Mouse (Mus musculus): Measurements from ENCODE around the gene Kcnj10. TPM values are rescaled to one million over a fixed set of nuclear protein-coding genes. Genes with fewer than 3 reads are reported as not detected.

Gene Kcnj10
- polyA plus RNA-seq, 1 experiment from 2014 or later: 0.06 TPM

DNA sequence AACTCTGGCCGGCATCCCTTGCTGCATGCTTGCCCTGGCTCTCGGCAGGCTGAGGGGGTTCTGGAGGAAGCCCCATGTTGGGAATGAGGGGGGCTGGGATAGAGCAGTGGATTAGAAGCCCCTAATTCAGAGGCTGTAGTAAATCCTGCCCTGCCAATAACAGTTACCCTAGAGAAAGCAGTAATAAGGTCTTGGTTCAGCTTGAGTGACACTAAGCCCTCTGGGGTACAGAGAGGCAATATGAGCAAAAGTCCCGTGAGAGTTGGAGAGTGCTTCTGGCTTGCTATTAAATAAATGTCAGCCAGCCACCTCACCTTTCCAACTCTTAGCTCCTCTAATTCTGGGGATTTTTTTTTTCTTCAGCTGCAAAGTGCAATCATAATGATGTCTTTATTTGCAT lies 14.3 kb downstream of the Kcnj10 start:
- no peak for ATAC-seq (ENCODE audit: insufficient number of reproducible peaks, insufficient read depth, low FRiP score, low TSS enrichment, low read depth)
- no peak overlapping the region for H3K27ac ChIP-seq
- WGBS: 30% methylated on average over 3 of the region's 3 CpGs
- H3K36me3 ChIP-seq: no peaks in the 10 kb centered on the region
- H3K4me2 ChIP-seq: no peak overlapping the region
- H3K4me3 ChIP-seq: no peak overlapping the region
- H3K4me1 ChIP-seq: peaks cover 4% of the 10 kb centered on the region
- H3K9me3 ChIP-seq: no peaks in the 10 kb centered on the region
- peaks cover 45% of the 10 kb centered on the region for H3K27me3 ChIP-seq
- H3K9ac ChIP-seq: no peak overlapping the region

DNA sequence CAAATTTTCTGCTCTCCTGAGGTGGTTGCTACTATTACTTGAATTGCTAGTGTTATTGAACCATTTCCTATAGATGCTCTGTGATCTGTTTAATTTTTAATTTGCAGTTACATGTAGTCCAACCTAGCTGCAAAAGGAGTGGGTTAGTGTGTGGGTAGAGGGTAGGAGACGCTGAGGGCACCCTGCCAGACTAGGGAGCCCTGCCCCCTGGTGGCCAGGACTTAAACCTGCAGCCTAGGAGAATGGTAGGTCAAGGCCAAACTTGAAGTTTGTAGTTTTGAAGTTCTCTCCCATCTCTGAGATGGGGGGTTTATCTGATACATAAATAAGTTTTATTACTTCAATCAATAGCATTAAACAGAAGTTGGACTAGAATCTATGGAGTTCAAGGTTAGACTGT lies 16.5 kb downstream of the Kcnj10 start:
- Histone ChIP-seq H3K4me3 (no peak overlapping the region), H3K9ac (no peak overlapping the region), H3K9me3 (no peaks in the 10 kb centered on the region), H3K27ac (no peak overlapping the region), H3K36me3 (no peaks in the 10 kb centered on the region), H3K4me2 (no peak overlapping the region), H3K27me3 (peaks cover 26% of the 10 kb centered on the region; the same call in 1 of the 2 replicates), H3K4me1 (no peaks in the 10 kb centered on the region)
- WGBS: 0% methylated on average over 1 of the region's 1 CpGs
- ATAC-seq (ENCODE audit: insufficient number of reproducible peaks, insufficient read depth, low FRiP score, low TSS enrichment, low read depth): no peak

DNA sequence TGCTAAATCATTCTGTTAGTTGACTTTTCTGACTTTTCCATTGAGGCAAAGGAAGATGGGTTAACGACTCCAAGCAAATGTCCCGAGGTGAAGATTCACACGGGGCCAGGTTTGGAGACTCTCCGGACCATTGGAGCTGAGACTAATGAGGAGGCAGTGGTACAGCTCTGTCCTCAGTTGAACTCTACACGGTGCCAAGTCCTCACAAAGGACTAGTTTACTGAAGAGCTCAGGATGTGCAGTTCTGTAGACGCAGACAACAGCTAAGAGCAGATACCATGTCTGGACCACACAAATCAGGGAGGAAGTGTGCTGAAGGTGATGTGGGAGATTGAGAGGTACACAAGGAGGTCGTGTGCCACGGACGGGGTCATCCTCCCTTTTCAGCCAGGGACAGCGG lies 17.3 kb downstream of the Kcnj10 start:
- 76% methylated on average over 10 of the region's 10 CpGs for WGBS
- no peak for ATAC-seq (ENCODE audit: insufficient number of reproducible peaks, insufficient read depth, low FRiP score, low TSS enrichment, low read depth)

DNA sequence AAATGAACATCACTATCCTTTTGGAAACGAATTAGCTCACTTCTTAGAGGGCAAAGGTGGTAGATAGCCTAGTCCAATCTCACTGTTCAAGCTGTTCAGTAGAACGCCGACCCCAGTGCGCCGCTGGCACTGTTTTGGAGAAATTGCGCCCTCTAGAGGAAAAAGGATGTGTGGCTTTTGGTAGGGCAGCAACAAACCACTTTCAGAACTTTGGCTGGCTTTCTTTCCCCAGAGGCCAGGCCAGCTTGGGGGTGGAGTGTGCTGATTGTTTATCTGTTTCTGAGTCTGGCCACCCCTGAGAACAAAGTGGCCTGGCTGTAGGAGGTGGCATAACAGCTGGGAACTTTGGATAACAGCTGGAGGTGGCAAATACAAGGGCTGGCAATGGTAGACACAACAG lies 23.7 kb downstream of the Kcnj10 start:
- ATAC-seq (ENCODE audit: insufficient number of reproducible peaks, insufficient read depth, low FRiP score, low TSS enrichment, low read depth): no peak
- Histone ChIP-seq H3K9me3 (no peaks in the 10 kb centered on the region), H3K9ac (no peak overlapping the region), H3K4me3 (no peak overlapping the region), H3K4me1 (0 out of 2 replicates have a peak, but pooled peaks cover 7% of the 10 kb centered on the region), H3K27me3 (peaks cover 11% of the 10 kb centered on the region), H3K4me2 (no peak overlapping the region), H3K36me3 (no peaks in the 10 kb centered on the region), H3K27ac (no peak overlapping the region)
- 12% methylated on average over 6 of the region's 6 CpGs for WGBS

More for the DNA sequence above, 17.3 kb downstream of the Kcnj10 start:
- Histone ChIP-seq H3K4me1 (no peaks in the 10 kb centered on the region), H3K36me3 (no peaks in the 10 kb centered on the region), H3K9ac (no peak overlapping the region), H3K4me2 (no peak overlapping the region), H3K4me3 (no peak overlapping the region), H3K27ac (no peak overlapping the region), H3K27me3 (peaks cover 23% of the 10 kb centered on the region; the same call in 1 of the 2 replicates), H3K9me3 (no peaks in the 10 kb centered on the region)

DNA sequence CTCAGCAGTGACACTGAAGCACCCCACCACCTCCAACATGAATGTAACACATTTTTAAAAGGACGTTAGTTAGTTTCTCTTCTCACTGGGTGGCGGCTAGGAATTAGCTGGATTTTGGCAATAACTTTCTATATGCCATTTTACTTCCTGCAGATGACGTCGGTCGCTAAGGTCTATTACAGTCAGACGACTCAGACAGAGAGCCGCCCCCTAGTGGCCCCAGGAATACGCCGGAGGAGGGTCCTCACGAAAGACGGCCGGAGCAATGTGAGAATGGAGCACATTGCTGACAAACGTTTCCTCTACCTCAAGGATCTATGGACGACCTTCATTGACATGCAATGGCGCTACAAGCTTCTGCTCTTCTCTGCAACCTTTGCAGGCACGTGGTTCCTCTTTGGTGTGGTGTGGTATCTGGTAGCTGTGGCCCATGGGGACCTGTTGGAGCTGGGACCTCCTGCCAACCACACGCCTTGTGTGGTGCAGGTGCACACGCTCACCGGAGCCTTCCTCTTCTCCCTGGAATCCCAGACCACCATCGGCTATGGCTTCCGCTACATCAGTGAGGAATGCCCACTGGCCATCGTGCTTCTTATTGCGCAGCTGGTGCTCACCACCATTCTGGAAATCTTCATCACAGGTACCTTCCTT lies 27.9 kb downstream of the Kcnj10 start:
- Histone ChIP-seq H3K36me3 (no peaks in the 10 kb centered on the region), H3K9me3 (no peaks in the 10 kb centered on the region), H3K4me3 (no peak overlapping the region), H3K27ac (no peak overlapping the region), H3K27me3 (peaks cover 14% of the 10 kb centered on the region), H3K4me1 (0 out of 2 replicates have a peak, but pooled peaks cover 7% of the 10 kb centered on the region), H3K9ac (no peak overlapping the region), H3K4me2 (peak overlapping the region; percentile 41)
- ATAC-seq (ENCODE audit: insufficient number of reproducible peaks, insufficient read depth, low FRiP score, low TSS enrichment, low read depth): no peak
- 29% methylated on average over 23 of the region's 23 CpGs for WGBS

DNA sequence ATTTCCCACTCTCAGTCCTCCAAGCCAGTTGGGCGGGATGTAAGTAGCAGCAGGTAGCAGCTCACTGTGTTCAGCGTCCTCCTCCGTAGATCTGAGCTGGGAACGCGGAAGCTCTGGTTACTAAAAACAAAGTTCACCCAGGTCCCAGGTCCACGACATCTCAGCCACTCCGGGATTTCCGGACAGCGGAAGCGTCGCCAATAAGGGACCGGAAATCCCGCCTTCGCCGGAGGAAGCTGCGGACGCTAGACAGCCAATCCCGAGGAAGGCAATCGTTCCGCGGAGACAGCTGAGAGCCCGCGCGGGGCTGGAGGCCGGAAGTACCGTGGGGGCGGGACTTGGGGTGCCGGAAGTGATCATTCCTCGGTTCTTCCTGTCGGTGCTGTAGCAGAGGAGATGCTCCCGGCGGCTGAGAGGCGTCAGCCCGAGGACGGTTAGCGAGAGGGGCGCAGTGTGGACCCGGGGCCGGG lies 35.2 kb downstream of the Kcnj10 start, which contains the start of gene Pigm:
TSS of gene Pigm (plus strand) at position 349 of the 470 bp plus-strand sequence.
- Histone ChIP-seq H3K4me1 (peaks cover 29% of the 10 kb centered on the region), H3K27me3 (no peaks in the 10 kb centered on the region), H3K36me3 (peaks cover 21% of the 10 kb centered on the region), H3K9me3 (no peaks in the 10 kb centered on the region), H3K27ac (peak within 1 kb of the TSS; percentile 84), H3K4me3 (peak within 1 kb of the TSS; percentile 97), H3K4me2 (peak within 1 kb of the TSS; percentile 98), H3K9ac (peak within 1 kb of the TSS; percentile 92)
- peak; percentile 95 for ATAC-seq (ENCODE audit: insufficient number of reproducible peaks, insufficient read depth, low FRiP score, low TSS enrichment, low read depth)
- under 1% methylated on average over 39 of the region's 39 CpGs for WGBS

DNA sequence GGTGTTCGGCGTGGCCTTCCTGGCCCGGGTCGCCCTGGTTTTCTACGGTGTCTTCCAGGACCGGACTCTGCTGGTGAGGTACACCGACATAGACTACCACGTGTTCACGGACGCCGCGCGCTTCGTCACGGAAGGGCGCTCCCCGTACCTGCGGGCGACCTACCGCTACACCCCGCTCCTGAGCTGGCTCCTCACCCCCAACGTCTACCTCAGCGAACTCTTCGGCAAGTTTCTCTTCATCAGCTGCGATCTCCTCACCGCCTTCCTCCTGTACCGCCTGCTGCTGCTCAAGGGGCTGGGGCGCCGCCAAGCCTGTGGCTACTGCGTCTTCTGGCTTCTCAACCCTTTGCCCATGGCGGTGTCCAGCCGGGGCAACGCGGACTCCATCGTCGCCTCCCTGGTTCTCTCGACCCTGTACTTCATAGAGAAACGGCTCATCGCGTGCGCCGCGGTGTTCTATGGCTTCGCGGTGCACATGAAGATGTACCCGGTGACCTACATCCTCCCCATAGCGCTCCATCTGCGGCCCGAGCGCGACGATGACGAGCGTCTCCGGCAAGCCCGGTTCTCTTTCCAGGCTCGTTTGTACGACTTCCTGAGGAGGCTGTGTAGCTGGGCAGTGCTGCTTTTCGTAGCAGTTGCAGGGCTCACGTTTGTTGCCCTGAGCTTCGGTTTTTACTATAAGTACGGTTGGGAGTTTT lies 35.9 kb downstream of the Kcnj10 start:
- Histone ChIP-seq H3K4me2 (peak overlapping the region; percentile 98), H3K4me1 (peaks cover 29% of the 10 kb centered on the region), H3K9ac (peak overlapping the region; percentile 92), H3K36me3 (peaks cover 28% of the 10 kb centered on the region), H3K27me3 (no peaks in the 10 kb centered on the region), H3K9me3 (no peaks in the 10 kb centered on the region), H3K27ac (peak overlapping the region; percentile 57), H3K4me3 (peak overlapping the region; percentile 97)
- peak; percentile 54; the same call in 1 of the 2 replicates for ATAC-seq (ENCODE audit: insufficient number of reproducible peaks, insufficient read depth, low FRiP score, low TSS enrichment, low read depth)
- WGBS: 3% methylated on average over 61 of the region's 62 CpGs

DNA sequence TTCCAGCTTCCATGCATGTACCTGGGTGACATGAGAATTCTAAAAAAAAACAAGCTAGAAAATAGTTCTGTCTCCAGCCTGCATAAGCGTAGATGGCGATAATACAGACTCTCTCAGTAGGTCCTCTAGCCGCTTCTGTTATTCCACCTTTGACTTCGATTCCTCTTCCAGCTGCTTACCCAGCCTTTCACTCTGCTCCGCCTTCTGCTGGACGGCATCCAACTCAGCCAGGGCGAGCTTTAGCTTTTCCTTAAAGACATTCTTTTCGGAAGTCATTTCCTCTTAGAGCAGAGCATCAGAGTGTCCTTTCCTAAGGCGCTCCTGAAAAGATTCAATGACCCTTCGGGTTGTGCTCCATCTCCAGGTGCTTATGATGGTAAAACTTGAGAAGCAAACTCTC lies 39.1 kb downstream of the Kcnj10 start:
- H3K27me3 ChIP-seq: no peaks in the 10 kb centered on the region
- H3K4me1 ChIP-seq: peaks cover 29% of the 10 kb centered on the region
- H3K4me2 ChIP-seq: no peak overlapping the region
- H3K9ac ChIP-seq: no peak overlapping the region
- no peak overlapping the region for H3K4me3 ChIP-seq
- H3K27ac ChIP-seq: no peak overlapping the region
- H3K36me3 ChIP-seq: peaks cover 28% of the 10 kb centered on the region
- 81% methylated on average over 10 of the region's 10 CpGs for WGBS
- no peak for ATAC-seq (ENCODE audit: insufficient number of reproducible peaks, insufficient read depth, low FRiP score, low TSS enrichment, low read depth)
- no peaks in the 10 kb centered on the region for H3K9me3 ChIP-seq

DNA sequence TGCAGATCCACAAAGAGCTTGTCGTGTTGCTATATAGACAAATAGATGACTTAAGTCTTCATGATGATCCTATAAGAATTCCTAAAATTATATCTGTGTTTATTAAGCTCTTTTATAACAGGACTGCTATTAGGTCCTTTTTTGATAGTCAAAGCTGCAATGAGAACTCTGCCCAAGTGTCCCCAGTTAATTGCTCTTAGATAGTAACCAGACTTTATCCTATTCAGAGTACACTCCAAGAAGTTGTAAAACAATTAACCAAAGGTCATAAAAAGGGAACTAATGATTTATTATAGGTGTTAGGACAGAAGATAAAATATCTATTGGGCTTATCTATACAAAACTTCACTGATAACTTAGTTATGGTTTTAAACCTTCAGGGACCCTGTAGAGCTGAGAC lies 41.1 kb downstream of the Kcnj10 start:
- H3K9me3 ChIP-seq: no peaks in the 10 kb centered on the region
- H3K27ac ChIP-seq: no peak overlapping the region
- peaks cover 28% of the 10 kb centered on the region for H3K36me3 ChIP-seq
- H3K4me1 ChIP-seq: peaks cover 25% of the 10 kb centered on the region
- H3K4me3 ChIP-seq: no peak overlapping the region
- no peak overlapping the region for H3K4me2 ChIP-seq
- no peak overlapping the region for H3K9ac ChIP-seq
- no peaks in the 10 kb centered on the region for H3K27me3 ChIP-seq
- no peak for ATAC-seq (ENCODE audit: insufficient number of reproducible peaks, insufficient read depth, low FRiP score, low TSS enrichment, low read depth)
- 92% methylated on average over 1 of the region's 1 CpGs for WGBS

DNA sequence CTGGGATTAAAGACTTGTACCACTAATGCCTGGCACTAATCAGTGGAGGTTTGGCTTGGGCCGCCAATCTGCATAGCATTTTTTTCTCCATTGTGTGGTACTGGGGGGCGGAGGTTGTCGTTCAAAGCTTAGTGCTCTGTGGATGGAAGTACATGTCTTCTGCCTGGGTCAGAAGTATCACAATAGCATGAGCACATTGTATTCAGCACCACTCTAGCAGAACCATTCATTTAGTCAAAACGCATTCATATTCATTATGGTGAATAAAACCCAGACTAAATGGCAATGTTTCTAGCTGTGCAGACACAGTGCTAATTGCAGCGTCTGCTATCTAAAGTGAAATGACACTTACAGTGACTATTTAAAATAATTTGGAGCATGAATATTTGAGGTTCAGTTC lies 46.2 kb downstream of the Kcnj10 start:
- Histone ChIP-seq H3K27ac (no peak overlapping the region), H3K4me1 (peaks cover 8% of the 10 kb centered on the region), H3K27me3 (peaks cover 12% of the 10 kb centered on the region), H3K36me3 (no peaks in the 10 kb centered on the region), H3K9me3 (no peaks in the 10 kb centered on the region), H3K9ac (no peak overlapping the region), H3K4me2 (no peak overlapping the region), H3K4me3 (no peak overlapping the region)
- ATAC-seq (ENCODE audit: insufficient number of reproducible peaks, insufficient read depth, low FRiP score, low TSS enrichment, low read depth): no peak
- WGBS: 85% methylated on average over 5 of the region's 5 CpGs

DNA sequence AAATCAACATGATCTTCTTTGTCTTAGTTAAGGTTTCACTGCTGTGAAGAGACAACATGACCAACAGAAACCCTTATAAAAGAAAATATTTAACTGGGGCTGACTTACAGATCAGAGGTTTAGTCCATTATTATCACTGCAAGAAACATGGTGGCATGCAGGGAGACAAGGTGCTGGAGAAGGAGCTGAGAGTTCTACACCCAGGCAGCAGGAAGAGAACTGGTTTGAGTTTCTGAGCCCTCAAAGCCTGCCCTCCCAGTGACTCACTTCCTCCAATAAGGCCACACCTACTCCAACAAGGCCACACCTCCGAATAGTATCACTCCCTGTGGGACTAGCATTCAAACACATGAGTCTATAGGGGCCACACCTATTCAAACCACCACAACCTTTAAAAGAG lies 49.8 kb downstream of the Kcnj10 start:
- Histone ChIP-seq H3K4me3 (no peak overlapping the region), H3K9me3 (no peaks in the 10 kb centered on the region), H3K27me3 (peaks cover 25% of the 10 kb centered on the region), H3K4me2 (no peak overlapping the region), H3K36me3 (no peaks in the 10 kb centered on the region), H3K4me1 (peaks cover 9% of the 10 kb centered on the region), H3K9ac (no peak overlapping the region), H3K27ac (no peak overlapping the region)
- 67% methylated on average over 1 of the region's 1 CpGs for WGBS
- ATAC-seq (ENCODE audit: insufficient number of reproducible peaks, insufficient read depth, low FRiP score, low TSS enrichment, low read depth): no peak
